Mouse (Mus musculus): ENCODE data around the gene Clstn3.
"Not testable (repeated sequence)": the region's sequence is repeated elsewhere in the genome, so short reads cannot be mapped to it uniquely, and the experiment has no call there.

Gene Clstn3

GRCm38 (mm10) chr6:124414927-124415325, 49.7 kb downstream of the Clstn3 start, which contains the start of gene Pex5:
Pex5 (minus strand) TSS chr6:124415067.
- in situ Hi-C loops (cut with MboI; ENCODE audit: low sequenced_read_pairs) = no loop called here

- in situ Hi-C loops (cut with MboI; ENCODE audit: low sequenced_read_pairs) = no loop called here
Measured at GRCm38 (mm10) chr6:124414150-124414926, 50.3 kb downstream of the Clstn3 start.

GRCm38 (mm10) chr6:124413770-124414149, 50.8 kb downstream of the Clstn3 start:
- in situ Hi-C loops (cut with MboI; ENCODE audit: low sequenced_read_pairs) = no loop called here

GRCm38 (mm10) chr6:124408355-124408754, 56.2 kb downstream of the Clstn3 start:
- in situ Hi-C loops (cut with MboI; ENCODE audit: low sequenced_read_pairs) = no loop called here

GRCm38 (mm10) chr6:124407180-124407579, 57.4 kb downstream of the Clstn3 start:
- in situ Hi-C loops (cut with MboI; ENCODE audit: low sequenced_read_pairs) = no loop called here

- in situ Hi-C loops (cut with MboI; ENCODE audit: low sequenced_read_pairs) = no loop called here
Measured at GRCm38 (mm10) chr6:124406326-124406725, 58.3 kb downstream of the Clstn3 start.

- in situ Hi-C loops (cut with MboI; ENCODE audit: low sequenced_read_pairs) = no loop called here
Measured at GRCm38 (mm10) chr6:124399738-124400137, 64.9 kb downstream of the Clstn3 start.

GRCm38 (mm10) chr6:124394991-124395390, 69.6 kb downstream of the Clstn3 start:
- in situ Hi-C loops (cut with MboI; ENCODE audit: low sequenced_read_pairs) = not testable (repeated sequence)
